Mouse (Mus musculus) hindbrain, embryonic 10.5 days (tissue): Measurements from ENCODE around the gene Nkx3-2. TPM values are rescaled to one million over a fixed set of nuclear protein-coding genes. Genes with fewer than 3 reads are reported as not detected.
A peak's percentile ranks its signal among the peaks of the same experiment; 100 is the strongest.

Experiments used
- DNase-seq: peaks from one replicate; pipeline ENCODE4 v3.0.0-alpha.2; 2017; ENCODE audit warnings: low spot score
- H3K27ac ChIP-seq: fragments of 300-500 bp; sonication (generic); 2 replicates; pipeline ENCODE4 v1.5.1; 2016; ENCODE audit warnings: mild to moderate bottlenecking, moderate library complexity
- H3K27me3 ChIP-seq: fragments of 300-500 bp; sonication (generic); 2 replicates; pipeline ENCODE4 v1.6.1; 2016; ENCODE audit warnings: mild to moderate bottlenecking; ENCODE audit not compliant: poor library complexity, insufficient read depth, severe bottlenecking
- H3K36me3 ChIP-seq: fragments of 300-500 bp; sonication (generic); 2 replicates; pipeline ENCODE4 v1.6.1; 2016; ENCODE audit warnings: mild to moderate bottlenecking, moderate library complexity
- H3K4me1 ChIP-seq: fragments of 300-500 bp; sonication (generic); replicated peaks from 2 replicates; pipeline ENCODE4 v1.6.1; 2016; ENCODE audit warnings: mild to moderate bottlenecking
- H3K4me3 ChIP-seq: fragments of 300-500 bp; sonication (generic); 2 replicates; pipeline ENCODE4 v1.5.1; 2016; ENCODE audit warnings: mild to moderate bottlenecking, moderate library complexity
- H3K9me3 ChIP-seq: fragments of 300-500 bp; sonication (generic); 2 replicates; pipeline ENCODE4 v1.6.1; 2016; ENCODE audit warnings: mild to moderate bottlenecking, moderate library complexity
- WGBS: fragments of 180-500 bp; shearing (Covaris S2); methylation state at CpG from one replicate; pipeline ENCODE4 v1.1.7; 2016; 5-methylcytosine and 5-hydroxymethylcytosine counted together
- polyA plus RNA-seq: library from polyadenylated mRNA; unstranded; fragments of >200 nt; fragmentation: Nextera tagmentation; extraction: Ambion mirVana; gene quantifications from 2 replicates; pipeline ENCODE4 v1.2.1, GENCODE M21; 2016

Gene Nkx3-2
- polyA plus RNA-seq, 1 experiment from 2014 or later: 0.46 TPM

DNA sequence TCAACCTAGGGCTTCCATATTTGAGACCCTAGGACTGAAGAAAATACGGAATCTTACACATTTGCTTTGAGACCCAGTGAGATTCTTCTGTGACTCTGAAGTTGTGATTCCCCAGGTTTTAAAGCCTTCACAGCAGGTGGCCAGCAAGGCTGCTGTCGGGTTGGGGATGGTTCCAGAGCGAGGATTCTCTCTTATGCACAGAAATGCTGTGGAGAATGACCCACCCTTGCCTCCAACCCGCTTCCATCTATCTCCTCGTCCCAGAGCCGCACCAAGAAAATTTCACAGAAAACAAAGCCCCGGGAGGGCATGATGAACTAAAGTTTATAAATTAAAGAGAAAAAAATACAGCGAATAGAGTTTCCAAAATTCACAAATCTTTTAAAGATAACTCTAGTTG lies 4.2 kb downstream of the Nkx3-2 start:
- H3K36me3 ChIP-seq: no peaks in the 10 kb centered on the region
- H3K27me3 ChIP-seq: peaks cover 100% of the 10 kb centered on the region
- H3K4me1 ChIP-seq: peaks cover 34% of the 10 kb centered on the region
- 2% methylated on average over 8 of the region's 8 CpGs for WGBS
- no peak for DNase-seq
- H3K27ac ChIP-seq: no peak overlapping the region
- H3K9me3 ChIP-seq: no peaks in the 10 kb centered on the region
- H3K4me3 ChIP-seq: no peak overlapping the region

DNA sequence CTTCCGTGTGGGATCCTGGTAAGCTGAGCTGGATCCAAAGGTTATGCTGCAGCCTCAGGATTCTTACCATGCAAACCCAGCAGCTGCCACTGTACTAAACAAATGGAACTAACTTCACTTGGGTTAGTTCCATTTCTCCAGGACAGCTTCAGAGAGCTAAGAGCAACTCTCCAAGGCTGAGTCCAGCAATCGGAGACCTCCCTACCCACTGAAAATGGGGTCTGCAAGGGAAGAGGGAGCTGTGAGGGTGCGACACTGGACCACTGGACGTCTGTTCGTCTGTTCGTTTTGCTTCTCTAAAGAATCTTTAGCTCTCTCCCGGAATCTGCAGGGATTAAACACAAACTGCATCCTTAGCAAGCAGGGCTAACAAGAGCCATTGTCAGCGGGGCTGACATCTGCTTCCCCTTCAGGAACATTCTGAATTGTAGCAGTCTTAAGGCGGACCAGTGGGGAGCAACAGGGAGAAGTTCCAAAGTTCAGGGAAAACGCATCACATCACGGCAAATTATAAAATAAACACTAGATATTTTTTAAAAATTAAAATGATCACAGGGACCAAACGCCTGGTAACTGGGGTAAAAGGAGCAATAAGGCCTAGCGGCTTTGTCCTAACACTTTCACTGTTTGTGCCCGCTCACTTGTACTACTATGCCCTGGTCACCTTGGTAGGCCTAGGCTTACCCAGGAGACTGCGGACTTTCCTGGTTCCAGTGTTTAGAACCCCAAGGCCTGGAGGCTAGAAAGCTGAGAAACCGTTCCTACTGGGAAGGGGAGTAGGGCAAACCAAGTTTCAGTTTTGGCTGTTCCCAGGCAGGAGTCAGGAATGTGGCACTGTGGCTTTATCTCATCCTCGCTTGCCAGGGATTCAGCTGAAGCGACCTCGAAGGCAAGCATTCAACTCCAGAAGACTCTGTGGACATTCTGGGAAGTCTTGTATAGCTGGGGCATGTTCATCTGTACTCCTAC lies 5.3 kb downstream of the Nkx3-2 start:
- Histone ChIP-seq H3K27ac (no peak overlapping the region), H3K36me3 (no peaks in the 10 kb centered on the region), H3K4me3 (no peak overlapping the region), H3K9me3 (no peaks in the 10 kb centered on the region), H3K4me1 (peaks cover 27% of the 10 kb centered on the region), H3K27me3 (peaks cover 100% of the 10 kb centered on the region)
- no peak for DNase-seq
- WGBS: 3% methylated on average over 19 of the region's 19 CpGs

DNA sequence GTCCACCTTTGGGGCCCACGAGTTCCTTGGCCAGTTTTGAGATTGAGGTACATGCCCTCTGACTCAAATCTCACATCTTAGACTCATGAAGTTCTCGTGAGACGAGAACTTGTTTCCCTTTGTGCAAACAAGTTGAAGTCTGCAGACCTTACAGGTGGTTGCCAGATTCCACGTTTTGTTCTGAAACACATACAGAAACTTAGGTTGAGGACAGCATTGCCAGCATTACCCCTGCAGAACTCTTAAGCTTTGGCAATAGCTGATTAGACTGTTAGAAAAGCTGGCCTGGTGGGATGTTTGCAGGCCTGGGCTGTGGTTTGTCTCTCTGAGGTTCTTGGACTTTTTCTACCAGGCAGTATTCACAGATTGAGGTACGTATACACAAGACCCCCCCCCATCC lies 7.0 kb downstream of the Nkx3-2 start:
- 6% methylated on average over 5 of the region's 5 CpGs for WGBS
- peaks cover 12% of the 10 kb centered on the region for H3K4me1 ChIP-seq
- H3K27me3 ChIP-seq: peaks cover 100% of the 10 kb centered on the region
- no peaks in the 10 kb centered on the region for H3K36me3 ChIP-seq
- H3K27ac ChIP-seq: no peak overlapping the region
- DNase-seq: no peak
- no peak overlapping the region for H3K4me3 ChIP-seq
- H3K9me3 ChIP-seq: no peaks in the 10 kb centered on the region

DNA sequence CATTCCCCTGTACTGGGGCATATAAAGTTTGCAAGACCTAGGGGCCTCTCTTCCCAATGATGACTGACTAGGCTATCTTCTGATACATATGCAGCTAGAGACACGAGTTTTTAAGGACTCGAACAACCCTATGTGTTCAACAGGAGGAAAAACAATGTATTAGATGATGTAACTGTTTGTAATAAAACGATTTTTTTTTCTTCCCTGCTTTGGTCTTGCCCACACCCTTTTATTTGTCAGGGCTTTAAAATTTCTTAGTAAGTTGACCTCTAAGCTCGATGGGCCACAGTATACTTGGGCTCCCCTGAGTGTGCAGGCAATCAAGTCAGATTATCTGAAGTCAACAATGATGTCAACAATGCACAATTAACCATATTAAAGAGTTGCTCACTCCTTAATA lies 7.9 kb downstream of the Nkx3-2 start:
- peaks cover 5% of the 10 kb centered on the region for H3K4me1 ChIP-seq
- WGBS: 2% methylated on average over 4 of the region's 4 CpGs
- no peak overlapping the region for H3K27ac ChIP-seq
- no peak for DNase-seq
- no peaks in the 10 kb centered on the region for H3K36me3 ChIP-seq
- H3K4me3 ChIP-seq: no peak overlapping the region
- peaks cover 100% of the 10 kb centered on the region for H3K27me3 ChIP-seq
- H3K9me3 ChIP-seq: no peaks in the 10 kb centered on the region

- Histone ChIP-seq H3K4me1 (0 out of 2 replicates have a peak, but pooled peaks cover 3% of the 10 kb centered on the region), H3K27ac (no peak overlapping the region), H3K4me3 (no peak overlapping the region), H3K27me3 (peaks cover 100% of the 10 kb centered on the region), H3K9me3 (no peaks in the 10 kb centered on the region), H3K36me3 (no peaks in the 10 kb centered on the region)
- under 1% methylated on average over 23 of the region's 23 CpGs for WGBS
- DNase-seq: peak; percentile 52
Measured at GRCm38 (mm10) chr5:41755373-41755960, 8.8 kb downstream of the Nkx3-2 start.

DNA sequence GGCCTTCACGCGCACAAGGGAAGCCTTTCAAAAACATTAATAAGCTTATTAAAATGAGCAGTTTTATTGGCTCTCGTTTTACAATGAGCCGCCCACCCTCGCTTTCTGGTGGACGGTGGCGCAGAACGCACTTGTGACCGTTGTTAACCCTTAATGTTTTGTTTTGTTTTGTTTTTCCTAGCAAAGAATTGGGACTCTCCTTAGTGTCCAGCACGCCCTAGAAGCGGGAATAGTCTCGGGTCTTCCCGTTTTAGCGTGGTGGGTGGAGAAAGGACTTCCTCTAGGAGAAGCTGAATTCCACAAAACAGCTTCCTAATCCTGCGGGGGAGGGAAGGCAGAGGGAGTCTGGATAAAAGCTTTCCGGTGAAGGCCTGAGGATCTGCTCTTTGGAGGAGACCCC lies 9.5 kb downstream of the Nkx3-2 start:
- Histone ChIP-seq H3K27me3 (peaks cover 100% of the 10 kb centered on the region), H3K4me3 (no peak overlapping the region), H3K36me3 (no peaks in the 10 kb centered on the region), H3K4me1 (0 out of 2 replicates have a peak, but pooled peaks cover 3% of the 10 kb centered on the region), H3K27ac (no peak overlapping the region), H3K9me3 (no peaks in the 10 kb centered on the region)
- WGBS: under 1% methylated on average over 16 of the region's 16 CpGs
- no peak for DNase-seq

DNA sequence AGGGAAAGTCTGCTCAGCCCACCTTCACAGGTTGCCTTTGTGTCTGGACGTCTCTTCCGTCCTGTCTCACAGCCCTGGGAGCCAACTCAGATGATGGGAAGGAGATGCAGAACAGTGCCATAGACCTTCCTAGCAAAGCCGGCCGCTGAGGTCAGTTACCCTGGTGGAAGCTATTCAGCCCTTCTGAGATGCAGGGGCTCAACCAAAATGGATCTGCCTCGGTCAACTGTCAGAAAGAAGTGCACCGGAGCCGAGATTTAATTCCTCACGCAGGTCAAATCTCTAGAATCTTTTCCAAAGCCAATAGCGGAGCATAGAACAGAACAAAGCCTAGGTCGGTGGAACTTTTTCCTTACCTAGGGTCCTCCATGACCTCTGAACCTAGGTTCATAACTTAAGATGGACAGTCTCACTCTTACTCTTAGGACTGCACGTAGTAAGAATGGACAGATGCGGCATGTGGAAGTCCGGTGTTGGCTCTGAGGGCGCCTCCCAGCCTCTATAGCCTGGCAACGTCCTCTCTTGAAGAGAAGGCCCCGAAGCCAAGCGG lies 10.0 kb downstream of the Nkx3-2 start:
- H3K4me3 ChIP-seq: no peak overlapping the region
- no peak overlapping the region for H3K27ac ChIP-seq
- no peaks in the 10 kb centered on the region for H3K36me3 ChIP-seq
- no peaks in the 10 kb centered on the region for H3K9me3 ChIP-seq
- DNase-seq: no peak
- H3K4me1 ChIP-seq: 0 out of 2 replicates have a peak, but pooled peaks cover 3% of the 10 kb centered on the region
- peaks cover 100% of the 10 kb centered on the region for H3K27me3 ChIP-seq
- WGBS: under 1% methylated on average over 17 of the region's 17 CpGs

GRCm38 (mm10) chr5:41752721-41753120 lies 11.6 kb downstream of the Nkx3-2 start:
- no peak overlapping the region for H3K27ac ChIP-seq
- no peak for DNase-seq
- H3K36me3 ChIP-seq: no peaks in the 10 kb centered on the region
- no peak overlapping the region for H3K4me3 ChIP-seq
- no peaks in the 10 kb centered on the region for H3K9me3 ChIP-seq
- 0 out of 2 replicates have a peak, but pooled peaks cover 3% of the 10 kb centered on the region for H3K4me1 ChIP-seq
- H3K27me3 ChIP-seq: peaks cover 100% of the 10 kb centered on the region
- 29% methylated on average over 4 of the region's 4 CpGs for WGBS

DNA sequence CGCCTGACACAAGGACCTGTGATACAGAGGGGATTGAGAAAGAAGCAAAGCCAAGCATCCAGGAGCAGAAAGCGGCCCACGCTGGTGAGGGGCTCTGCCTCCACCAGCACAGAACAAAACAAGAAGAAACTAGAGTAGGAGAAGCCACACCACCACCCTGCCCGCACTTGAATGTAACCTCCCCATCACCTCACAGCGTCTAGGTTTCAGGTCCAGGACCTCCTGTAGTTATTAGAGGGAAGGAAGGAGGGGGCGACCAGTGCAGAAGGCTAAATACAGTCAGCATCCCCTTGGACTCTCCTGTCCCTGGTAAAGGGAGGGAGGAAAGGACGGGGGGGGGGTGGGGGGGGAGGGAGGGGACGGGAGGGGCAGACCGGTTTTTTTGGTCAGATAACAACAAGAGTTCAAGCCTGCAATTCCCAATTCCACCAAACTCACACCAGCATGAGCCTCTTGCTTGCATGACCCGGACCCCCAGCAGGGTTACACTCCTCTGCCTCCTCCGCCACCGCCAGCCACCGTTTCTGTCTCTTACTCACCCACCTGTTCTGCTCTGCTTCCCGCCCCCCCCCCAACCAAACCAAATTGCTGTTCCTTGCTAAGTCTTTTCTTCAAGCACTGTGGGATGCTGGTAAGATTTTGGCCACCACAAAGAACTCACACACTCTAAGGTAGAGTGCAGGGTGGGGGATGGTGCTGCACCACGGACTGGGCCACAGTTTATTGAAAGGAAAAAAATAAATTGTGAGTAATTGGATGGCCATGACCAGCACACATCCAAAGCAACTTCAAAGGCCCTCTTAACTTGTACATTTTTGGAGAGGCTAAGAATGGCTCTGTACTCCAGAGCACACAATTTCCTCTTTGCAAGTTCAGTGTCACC lies 19.2 kb downstream of the Nkx3-2 start:
- Histone ChIP-seq H3K4me1 (peaks cover 10% of the 10 kb centered on the region), H3K27ac (no peak overlapping the region), H3K4me3 (no peak overlapping the region), H3K27me3 (peaks cover 89% of the 10 kb centered on the region), H3K9me3 (no peaks in the 10 kb centered on the region), H3K36me3 (no peaks in the 10 kb centered on the region)
- DNase-seq: no peak
- WGBS: under 1% methylated on average over 13 of the region's 15 CpGs

GRCm38 (mm10) chr5:41744234-41744633 lies 20.1 kb downstream of the Nkx3-2 start:
- H3K9me3 ChIP-seq: no peaks in the 10 kb centered on the region
- no peak for DNase-seq
- no peaks in the 10 kb centered on the region for H3K36me3 ChIP-seq
- H3K27me3 ChIP-seq: peaks cover 80% of the 10 kb centered on the region
- H3K4me1 ChIP-seq: peaks cover 10% of the 10 kb centered on the region
- H3K4me3 ChIP-seq: no peak overlapping the region
- H3K27ac ChIP-seq: no peak overlapping the region
- WGBS: 7% methylated on average over 7 of the region's 7 CpGs

- peaks cover 25% of the 10 kb centered on the region for H3K27me3 ChIP-seq
- H3K36me3 ChIP-seq: no peaks in the 10 kb centered on the region
- H3K27ac ChIP-seq: no peak overlapping the region
- WGBS: 68% methylated on average over 6 of the region's 6 CpGs
- no peak for DNase-seq
- H3K9me3 ChIP-seq: no peaks in the 10 kb centered on the region
- H3K4me1 ChIP-seq: no peaks in the 10 kb centered on the region
- no peak overlapping the region for H3K4me3 ChIP-seq
Measured at GRCm38 (mm10) chr5:41738817-41739216, 25.5 kb downstream of the Nkx3-2 start.

GRCm38 (mm10) chr5:41737039-41737438 lies 27.3 kb downstream of the Nkx3-2 start:
- H3K36me3 ChIP-seq: no peaks in the 10 kb centered on the region
- H3K27me3 ChIP-seq: peaks cover 8% of the 10 kb centered on the region; the same call in 1 of the 2 replicates
- no peak overlapping the region for H3K27ac ChIP-seq
- H3K4me3 ChIP-seq: no peak overlapping the region
- H3K4me1 ChIP-seq: no peaks in the 10 kb centered on the region
- no peak for DNase-seq
- 69% methylated on average over 5 of the region's 5 CpGs for WGBS
- H3K9me3 ChIP-seq: no peaks in the 10 kb centered on the region
